Comparison of ENCODE assay signal across 26 mouse cellular contexts in the genomic region with DNA sequence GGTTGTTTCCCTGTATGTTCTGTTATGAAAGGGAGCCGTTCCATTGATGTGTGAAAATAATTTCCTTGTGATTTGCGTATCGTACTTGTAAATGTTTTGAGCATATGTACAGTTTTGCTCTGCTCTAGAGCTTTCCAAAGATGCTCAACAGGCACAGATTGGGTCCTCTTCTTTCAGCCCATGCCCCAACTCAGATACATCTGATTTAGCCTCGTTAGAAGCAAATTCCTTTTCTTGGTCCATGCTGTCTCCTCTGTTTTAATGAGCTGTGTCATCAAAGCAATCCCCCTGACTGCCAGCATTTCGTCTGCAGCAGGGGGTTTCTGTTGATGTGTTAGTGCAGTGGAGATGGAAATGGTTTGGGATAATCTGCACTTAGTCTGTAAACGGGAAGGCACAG. TPM values are rescaled to one million over a fixed set of nuclear protein-coding genes. Genes with fewer than 3 reads are reported as not detected.
DNase-seq lines count a peak whose midpoint lies in the region; ATAC-seq lines count a peak whose summit lies in the region.
"Had no signal": no experiment of that assay in that cellular context is flagged by ENCODE, and none has a peak within 500 bp of the region (broad histone marks: within the 10 kb centered on the region; RNA-seq: fewer than 3 reads in every experiment).

No protein-coding gene starts in this region.

- H3K9ac ChIP-seq in liver, embryonic 11.5 days (ENCODE audit: low read depth, low read length) = no peak overlapping the region
- H3K9ac ChIP-seq in midbrain, embryonic 15.5 days = no peak overlapping the region
- H3K9ac ChIP-seq in midbrain, embryonic 13.5 days (replicated peaks) = no peak overlapping the region
- H3K9ac ChIP-seq: forebrain, embryonic 15.5 days; hindbrain, embryonic 12.5 days; hindbrain, embryonic 15.5 days had no signal

- ATAC-seq in liver, embryonic 11.5 days (replicated peaks; ENCODE audit: low FRiP score) = no peak
- ATAC-seq in midbrain, embryonic 15.5 days (replicated peaks) = no peak
- no peak for ATAC-seq in midbrain, embryonic 13.5 days
- ATAC-seq: CD4-positive, CD25-positive, alpha-beta regulatory T cell, adult 4 months; forebrain, embryonic 15.5 days; Patski had no signal

- DNase-seq in liver, embryonic 11.5 days (ENCODE audit: low spot score) = peak; percentile 12
- no peak for DNase-seq in liver
- DNase-seq in brain, embryonic 18.5 days (ENCODE audit: low read depth, low spot score) = peak; percentile 28
- no peak for DNase-seq in cerebellum, adult 9-10 months
- DNase-seq: adrenal gland, postnatal 10 days; cerebellum, adult 11-12 months; cerebellum, adult 8-10 months; cerebellum, postnatal 14 days; gastrocnemius, adult 2 months; gastrocnemius, postnatal 14 days; heart, adult 11 months had no signal

- H3K4me3 ChIP-seq in liver, embryonic 11.5 days (ENCODE audit: low read depth, low read length) = no peak overlapping the region
- no peak overlapping the region for H3K4me3 ChIP-seq in midbrain, embryonic 15.5 days
- no peak overlapping the region for H3K4me3 ChIP-seq in midbrain, embryonic 13.5 days (replicated peaks)
- H3K4me3 ChIP-seq: forebrain, embryonic 10.5 days; forebrain, embryonic 15.5 days; gastrocnemius, adult 2 months; hindbrain, embryonic 12.5 days; hindbrain, embryonic 15.5 days had no signal

- no peaks in the 10 kb centered on the region for H3K27me3 ChIP-seq in liver, embryonic 11.5 days (replicated peaks; ENCODE audit: control insufficient read depth, insufficient read depth, low read length)
- H3K27me3 ChIP-seq in midbrain, embryonic 15.5 days (replicated peaks) = no peaks in the 10 kb centered on the region
- H3K27me3 ChIP-seq in midbrain, embryonic 13.5 days = no peaks in the 10 kb centered on the region
- H3K27me3 ChIP-seq: forebrain, embryonic 15.5 days; hindbrain, embryonic 12.5 days; hindbrain, embryonic 15.5 days; Patski had no signal

- WGBS in liver, embryonic 11.5 days = 66% methylated on average over 6 of the region's 6 CpGs
- 53% methylated on average over 6 of the region's 6 CpGs for WGBS in midbrain, embryonic 15.5 days
- WGBS in midbrain, embryonic 13.5 days = 60% methylated on average over 6 of the region's 6 CpGs

- H3K27ac ChIP-seq in liver, embryonic 11.5 days (ENCODE audit: low read depth, low read length) = no peak overlapping the region
- H3K27ac ChIP-seq in midbrain, embryonic 15.5 days = 0 out of 2 replicates have a peak overlapping the region, but pooled peaks have one; percentile 12
- H3K27ac ChIP-seq in midbrain, embryonic 13.5 days = no peak overlapping the region
- H3K27ac ChIP-seq: forebrain, embryonic 10.5 days; forebrain, embryonic 15.5 days; gastrocnemius, adult 2 months; hindbrain, embryonic 12.5 days; hindbrain, embryonic 15.5 days had no signal

- no peak overlapping the region for H3K4me2 ChIP-seq in liver, embryonic 11.5 days
- H3K4me2 ChIP-seq in midbrain, embryonic 15.5 days = no peak overlapping the region
- H3K4me2 ChIP-seq in midbrain, embryonic 13.5 days (replicated peaks) = no peak overlapping the region
- H3K4me2 ChIP-seq: forebrain, embryonic 15.5 days; heart, embryonic 11.5 days; hindbrain, embryonic 12.5 days; hindbrain, embryonic 15.5 days had no signal

- no peaks in the 10 kb centered on the region for H3K4me1 ChIP-seq in liver, embryonic 11.5 days (replicated peaks; ENCODE audit: control insufficient read depth, insufficient read depth, low read length)
- no peaks in the 10 kb centered on the region for H3K4me1 ChIP-seq in midbrain, embryonic 15.5 days
- H3K4me1 ChIP-seq in midbrain, embryonic 13.5 days (replicated peaks) = no peaks in the 10 kb centered on the region
- H3K4me1 ChIP-seq: forebrain, embryonic 15.5 days; hindbrain, embryonic 15.5 days had no signal

- H3K9me3 ChIP-seq in liver, embryonic 11.5 days (ENCODE audit: control insufficient read depth, low read length) = no peaks in the 10 kb centered on the region
- no peaks in the 10 kb centered on the region for H3K9me3 ChIP-seq in midbrain, embryonic 15.5 days
- H3K9me3 ChIP-seq in midbrain, embryonic 13.5 days = no peaks in the 10 kb centered on the region
- H3K9me3 ChIP-seq: forebrain, embryonic 10.5 days; forebrain, embryonic 15.5 days; hindbrain, embryonic 12.5 days; hindbrain, embryonic 15.5 days had no signal

- H3K36me3 ChIP-seq in liver, embryonic 11.5 days (ENCODE audit: control insufficient read depth, insufficient read depth, low read length) = no peaks in the 10 kb centered on the region
- H3K36me3 ChIP-seq in midbrain, embryonic 15.5 days (replicated peaks) = no peaks in the 10 kb centered on the region
- no peaks in the 10 kb centered on the region for H3K36me3 ChIP-seq in midbrain, embryonic 13.5 days
- H3K36me3 ChIP-seq: forebrain, embryonic 10.5 days; forebrain, embryonic 15.5 days; hindbrain, embryonic 12.5 days; hindbrain, embryonic 15.5 days had no signal

RNA-seq across cellular contexts. Expression of a gene that starts 25.6 kb away (rescaled TPM):
- polyA plus RNA-seq in liver, embryonic 11.5 days (2014; fragmentation: Nextera tagmentation; extraction: Ambion mirVana) = not detected in 2 replicates
- polyA plus RNA-seq in midbrain, embryonic 15.5 days (2015; fragmentation: Nextera tagmentation; extraction: Ambion mirVana) = not detected in 2 replicates
- polyA plus RNA-seq in midbrain, embryonic 13.5 days (2015; fragmentation: Nextera tagmentation; extraction: Ambion mirVana) = not detected in 2 replicates
- polyA plus RNA-seq: C2C12; CD4-positive, CD25-positive, alpha-beta regulatory T cell, adult 4 months; embryonic facial prominence, embryonic 11.5 days; embryonic facial prominence, embryonic 14.5 days; forebrain, embryonic 10.5 days; forebrain, embryonic 15.5 days; frontal cortex, adult 2 months; heart, embryonic 11.5 days; heart, embryonic 14.5 days; hindbrain, embryonic 12.5 days; hindbrain, embryonic 15.5 days; intestine, embryonic 14.5 days; Patski had no signal

Comparison
In these comparisons a context has a peak if more than half of its experiments do, and no peak if none do; other contexts are left out.
1. DNase-seq: peak in liver, embryonic 11.5 days (single experiment) and brain, embryonic 18.5 days (single experiment); none in liver (single experiment) and cerebellum, adult 9-10 months (single experiment).